Mouse (Mus musculus) cerebellum, adult 18-20 months (tissue): ENCODE results near the gene Gys1.
"Not testable (repeated sequence)": the region's sequence is repeated elsewhere in the genome, so short reads cannot be mapped to it uniquely, and the experiment has no call there.

ENCODE experiments used
- DNase-seq, 2 experiments: peaks; one replicate each; pipeline ENCODE4 v3.0.0; 2021

Gene Gys1

DNA sequence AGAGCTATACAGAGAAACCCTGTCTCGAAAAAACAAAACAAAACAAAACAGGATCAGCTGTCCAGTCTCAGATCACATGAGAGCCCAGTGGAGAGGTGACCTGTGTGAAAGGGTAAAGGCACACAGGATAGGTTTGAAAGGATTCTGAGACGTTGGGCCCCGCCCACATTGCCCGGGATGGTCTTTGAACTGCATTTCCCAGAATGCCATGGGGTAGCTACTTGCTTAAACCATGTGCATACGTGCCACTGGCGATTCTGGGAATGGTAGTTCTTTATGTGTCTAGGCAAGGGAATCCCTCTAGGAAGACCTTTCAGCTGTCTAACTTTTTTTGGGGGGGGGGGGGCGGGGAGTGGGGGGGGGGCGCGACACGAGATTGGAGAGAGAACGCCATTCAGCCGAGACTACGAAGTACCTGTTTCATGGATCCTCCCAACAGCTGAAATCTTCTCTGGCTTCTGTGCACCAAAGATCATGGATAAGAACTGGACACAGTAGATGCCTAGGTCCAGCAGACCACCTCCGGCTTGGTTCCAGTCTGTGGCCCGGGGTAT is 46.8 kb downstream of the Gys1 start, which contains the start of gene Tulp2:
Tulp2 (plus strand) TSS at position 504 of the 554 bp plus-strand sequence.
- DNase-seq, result peak; percentile 73 to 81

DNA sequence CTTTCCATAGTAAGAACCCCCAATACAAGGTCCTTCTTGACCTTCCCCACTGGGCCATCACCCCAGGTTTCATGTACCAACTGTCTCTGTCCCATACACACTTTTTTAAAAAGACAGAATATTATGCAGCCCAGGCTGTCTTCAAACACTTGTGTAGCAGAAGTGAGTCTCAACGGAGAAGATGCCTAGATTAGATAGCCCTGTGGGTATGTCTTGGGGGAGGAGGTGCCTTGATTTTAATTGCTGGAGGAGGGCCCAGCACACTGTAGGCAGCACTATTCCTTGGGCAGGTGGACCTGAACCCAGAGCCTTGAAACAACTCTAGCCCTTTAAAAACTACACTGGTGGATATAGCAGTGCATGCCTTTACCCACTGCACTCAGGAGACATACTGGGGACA is 47.5 kb downstream of the Gys1 start:
- DNase-seq, result no peak

DNA sequence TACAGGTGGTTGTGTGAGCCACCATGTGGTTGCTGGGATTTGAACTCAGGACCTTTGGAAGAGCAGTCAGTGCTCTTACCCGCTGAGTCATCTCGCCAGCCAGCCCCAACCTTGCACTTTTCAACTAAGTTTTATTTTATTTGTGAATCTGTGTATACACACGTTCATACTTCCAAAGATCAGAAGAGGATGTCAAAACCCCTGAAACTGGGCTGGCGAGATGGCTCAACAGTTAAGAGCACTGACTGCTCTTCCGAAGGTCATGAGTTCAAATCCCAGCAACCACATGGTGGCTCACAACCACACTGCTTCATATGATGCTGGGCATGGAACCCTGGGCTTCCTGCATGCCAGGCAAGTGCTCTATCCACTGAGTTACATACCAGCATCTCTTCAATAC is 50.3 kb downstream of the Gys1 start:
- not testable (repeated sequence) for DNase-seq

DNA sequence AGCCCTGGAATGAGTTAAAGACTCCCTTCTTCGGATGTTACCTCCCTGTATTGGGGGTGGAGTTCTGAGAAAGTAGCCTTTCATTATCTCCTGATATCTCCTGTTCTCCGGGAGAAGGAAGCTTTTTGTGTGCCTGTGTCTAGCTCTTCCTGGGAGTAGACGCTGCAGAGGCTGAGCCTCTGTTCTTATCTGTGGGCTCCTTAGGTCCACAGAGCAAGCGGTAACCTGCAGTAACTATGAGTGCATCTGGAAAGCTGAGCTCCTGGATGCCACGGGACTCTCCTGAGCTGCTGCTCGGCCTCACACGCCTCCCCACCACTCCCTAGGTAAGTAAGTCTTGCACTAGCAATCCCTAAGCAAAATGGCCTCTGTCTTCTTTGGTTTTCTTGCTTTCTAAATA is 51.5 kb downstream of the Gys1 start:
- no peak for DNase-seq

DNA sequence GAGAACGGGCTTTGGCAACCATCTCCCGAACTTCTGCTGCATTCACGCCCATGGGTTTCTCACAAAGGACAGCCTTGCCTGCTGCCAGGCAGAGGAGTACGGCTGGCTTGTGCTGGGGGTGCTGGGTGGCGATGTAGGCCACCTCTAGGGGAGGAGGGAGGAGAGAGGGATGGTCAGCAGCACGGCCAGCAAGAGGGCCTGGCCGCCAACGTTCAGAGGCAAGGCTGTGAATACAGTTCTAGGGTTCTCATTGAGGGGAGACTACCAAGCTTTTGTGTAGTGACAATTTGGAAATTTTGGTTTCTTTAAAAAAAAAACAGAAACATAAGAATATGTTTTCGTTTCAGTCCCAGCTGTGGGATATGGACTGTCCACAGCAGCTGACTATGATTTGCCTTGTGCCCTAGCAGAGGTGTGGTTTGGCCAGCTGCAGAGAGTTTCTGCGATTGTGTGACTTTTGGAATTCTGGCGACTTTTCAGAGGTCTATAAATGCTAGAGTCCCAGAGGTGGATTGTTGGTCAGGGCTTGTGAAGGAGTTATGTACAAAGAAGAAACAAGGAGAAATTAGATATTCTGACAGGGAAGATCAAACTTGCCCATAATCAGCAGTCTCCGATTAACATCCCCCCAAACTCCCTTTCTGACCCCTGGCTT is 52.2 kb downstream of the Gys1 start, which contains the start of gene Gm45808:
Gm45808 (minus strand) TSS at position 51 of the 655 bp plus-strand sequence.
- DNase-seq, result no peak

DNA sequence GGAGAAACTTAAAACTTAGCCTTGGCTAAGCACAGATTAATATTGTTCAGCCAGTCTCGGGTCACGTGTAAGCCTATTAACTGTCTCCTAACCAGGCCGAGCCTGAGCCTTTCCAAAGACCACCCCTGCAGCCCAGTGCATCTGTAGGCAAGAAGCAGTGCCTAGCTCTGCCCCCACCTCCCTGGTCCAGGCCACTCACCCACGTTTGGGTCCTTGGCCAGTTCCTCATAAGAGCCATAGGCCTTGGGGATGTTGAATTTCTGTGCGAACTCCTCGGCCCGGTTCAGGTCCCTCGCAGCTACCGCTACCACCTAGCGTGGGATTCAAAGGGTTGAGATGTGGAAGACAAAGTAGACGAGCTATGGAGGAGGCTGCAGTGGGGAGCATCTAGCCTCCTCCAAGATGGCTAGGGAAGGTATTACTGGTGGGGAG is 53.2 kb downstream of the Gys1 start:
- no peak for DNase-seq

DNA sequence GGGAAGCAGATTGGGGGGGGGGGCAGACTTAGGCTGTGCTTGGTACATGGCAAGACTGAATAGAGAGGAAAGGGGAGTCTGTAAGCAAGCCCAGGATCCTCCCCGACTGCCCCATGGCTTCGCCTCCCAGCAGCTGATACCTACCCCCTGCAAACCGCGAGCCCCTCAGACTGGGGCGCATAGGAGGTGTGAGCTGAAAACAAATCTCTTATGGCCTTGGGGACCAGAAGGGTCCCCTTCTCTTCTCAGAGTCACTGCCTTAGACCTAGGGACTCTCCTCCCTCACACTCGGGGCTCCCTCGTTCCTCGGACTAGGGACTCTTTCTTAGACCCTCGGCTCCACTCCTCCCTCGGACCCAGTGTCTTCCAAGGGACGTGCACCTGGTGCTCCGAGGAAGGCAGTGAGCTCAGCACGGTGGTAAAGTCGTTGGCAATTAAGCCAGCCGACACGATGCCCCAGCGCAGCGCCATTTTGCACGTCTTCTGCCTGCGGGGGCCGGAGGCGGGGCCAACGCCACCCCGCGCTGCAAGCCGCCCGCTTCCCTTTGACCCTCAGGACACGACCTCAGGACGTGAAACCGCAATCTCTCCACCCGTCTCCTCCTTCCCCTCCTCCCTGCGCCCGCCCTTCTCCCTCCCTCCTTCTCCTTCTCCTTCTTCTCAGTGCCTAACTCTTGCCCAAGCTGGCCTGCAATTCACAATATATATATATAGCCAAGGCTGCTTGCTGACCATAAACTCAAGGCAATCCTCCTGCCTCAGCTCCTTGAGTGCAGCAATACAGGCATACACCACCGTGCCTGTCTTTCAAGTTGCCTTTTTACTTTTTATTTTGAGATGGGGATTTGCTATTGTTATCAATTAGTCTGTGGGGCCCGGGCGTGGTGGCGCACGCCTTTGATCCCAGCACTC is 53.9 kb downstream of the Gys1 start, which contains the start of gene Dhdh:
Dhdh (minus strand) TSS at position 513 of the 912 bp plus-strand sequence.
- DNase-seq, result peak; percentile 71 to 74

DNA sequence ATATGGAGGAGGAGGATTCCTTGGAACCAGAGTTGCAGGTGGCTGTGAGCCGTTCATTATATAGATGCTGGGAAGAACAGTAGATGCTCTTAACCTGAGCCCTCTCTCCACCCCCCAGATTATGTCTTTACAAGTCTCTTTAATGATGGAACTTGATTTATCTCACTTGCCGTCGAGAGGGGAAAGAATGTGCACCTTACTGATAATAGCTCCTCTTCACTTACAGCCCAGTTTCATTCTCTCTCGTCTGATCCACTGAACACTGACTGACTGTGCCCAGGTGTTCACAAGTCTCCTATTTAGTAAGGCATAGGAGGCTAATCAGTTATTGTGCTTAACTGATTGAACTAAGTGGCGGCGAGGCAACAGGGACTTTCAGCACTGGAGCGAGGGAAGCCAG is 54.9 kb downstream of the Gys1 start:
- DNase-seq, result no peak

DNA sequence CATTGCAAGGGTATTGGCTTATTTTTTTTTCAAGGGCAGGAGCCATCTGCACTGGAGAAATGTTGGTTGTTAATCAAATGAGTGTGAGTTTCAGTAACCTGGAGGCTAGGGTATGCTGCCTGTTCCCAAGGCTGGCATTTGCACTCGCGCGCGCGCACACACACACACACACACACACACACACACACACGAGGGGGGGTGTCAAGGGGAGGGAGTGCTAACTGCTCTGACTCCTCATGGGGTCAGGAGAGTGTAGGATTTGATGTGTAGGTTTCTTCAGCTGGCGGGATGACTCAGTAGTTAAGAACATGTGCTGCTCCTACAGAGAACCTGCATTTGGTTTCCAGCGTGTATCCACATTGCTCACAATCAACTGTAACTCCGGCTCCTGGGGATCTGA is 56.2 kb downstream of the Gys1 start:
- no peak for DNase-seq

DNA sequence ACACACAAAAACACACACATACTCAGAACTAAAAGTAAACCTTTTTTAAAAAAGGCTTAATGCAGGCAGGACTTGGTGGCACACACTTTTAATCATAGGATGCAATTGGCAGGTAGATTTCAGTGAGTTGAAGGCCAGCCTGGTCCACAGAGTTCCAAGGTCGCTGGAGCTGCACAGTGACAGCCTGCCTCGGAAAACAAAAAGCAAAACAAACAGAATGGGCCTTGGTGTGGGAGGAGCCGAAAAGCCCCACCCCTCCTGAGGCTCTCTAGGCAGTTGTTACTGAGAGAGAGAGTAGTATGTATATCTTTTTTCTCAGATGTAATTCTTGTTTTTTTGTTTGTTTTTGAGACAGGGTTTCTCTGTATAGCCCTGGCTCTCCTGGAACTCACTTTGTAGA is 56.6 kb downstream of the Gys1 start:
- no peak for DNase-seq

DNA sequence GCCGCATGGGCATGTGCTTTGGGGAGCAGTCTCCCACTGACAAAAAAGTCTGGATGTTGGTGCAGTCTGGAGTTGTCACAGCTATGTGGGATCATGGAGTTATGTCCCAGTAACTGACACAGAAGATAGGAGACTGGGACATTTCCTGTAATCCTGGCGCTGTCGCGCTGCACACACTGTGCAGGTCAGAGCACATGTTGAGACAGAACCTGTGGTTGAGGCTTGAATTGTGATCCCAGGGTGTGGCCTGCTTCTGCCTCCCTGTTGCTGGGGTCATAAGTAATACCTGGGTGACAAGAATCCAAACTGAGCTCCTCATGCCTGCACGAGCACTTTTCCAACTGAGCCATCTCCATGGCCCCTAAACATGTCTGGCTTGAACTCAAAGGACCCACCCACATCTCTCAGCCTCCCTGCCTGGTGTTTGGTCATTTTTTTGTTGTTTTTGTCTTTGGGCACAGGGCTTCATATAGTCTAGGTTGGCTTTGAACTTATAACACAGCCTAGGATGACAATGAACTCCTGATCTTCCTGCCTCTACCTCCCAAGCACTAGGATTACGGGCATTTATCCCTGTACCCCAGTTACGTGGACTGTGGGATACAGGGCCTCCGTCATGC is 57.7 kb downstream of the Gys1 start:
- peak in 1 of 2 experiments; percentile 44 for DNase-seq

DNA sequence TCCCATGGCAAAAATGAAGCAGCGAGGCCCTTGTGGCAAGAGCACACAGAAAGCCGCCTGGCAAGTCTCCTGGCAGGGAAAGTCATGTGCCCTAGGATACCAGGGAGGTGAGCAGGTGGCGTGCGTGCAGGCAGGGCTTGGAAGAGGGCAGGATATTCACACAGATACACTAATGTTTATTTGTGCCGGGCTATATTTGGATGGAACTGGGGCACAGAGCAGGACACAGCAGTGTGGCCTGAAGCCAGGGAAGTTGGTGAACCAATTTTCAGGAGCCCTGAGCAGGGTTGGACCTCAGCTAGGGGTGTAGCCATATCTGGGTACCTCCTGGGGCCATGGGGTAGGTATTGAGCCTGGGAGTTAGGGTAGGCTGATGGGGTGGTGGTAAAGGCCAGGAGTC is 58.3 kb downstream of the Gys1 start:
- DNase-seq, result peak; percentile 81 to 89

DNA sequence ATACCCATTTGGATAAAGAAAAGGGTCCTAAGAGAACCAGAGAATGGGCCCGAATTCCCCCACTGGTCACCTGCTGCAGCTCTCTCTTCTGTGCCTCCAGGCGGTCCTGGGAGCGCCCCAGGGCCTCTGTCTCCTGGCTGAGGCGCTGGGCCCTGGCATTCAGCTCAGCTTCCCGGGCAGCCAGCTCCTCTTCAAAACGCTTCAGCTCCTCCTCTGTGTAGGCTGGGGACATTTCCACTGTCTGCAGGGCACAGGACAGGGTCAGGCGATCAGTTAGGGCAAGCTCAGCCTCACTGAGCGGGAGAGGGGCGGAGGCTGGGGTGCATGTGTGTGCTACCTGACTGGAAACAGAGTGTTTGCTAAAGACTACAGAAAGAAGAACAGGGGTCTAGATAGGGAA is 59.9 kb downstream of the Gys1 start:
- no peak for DNase-seq

DNA sequence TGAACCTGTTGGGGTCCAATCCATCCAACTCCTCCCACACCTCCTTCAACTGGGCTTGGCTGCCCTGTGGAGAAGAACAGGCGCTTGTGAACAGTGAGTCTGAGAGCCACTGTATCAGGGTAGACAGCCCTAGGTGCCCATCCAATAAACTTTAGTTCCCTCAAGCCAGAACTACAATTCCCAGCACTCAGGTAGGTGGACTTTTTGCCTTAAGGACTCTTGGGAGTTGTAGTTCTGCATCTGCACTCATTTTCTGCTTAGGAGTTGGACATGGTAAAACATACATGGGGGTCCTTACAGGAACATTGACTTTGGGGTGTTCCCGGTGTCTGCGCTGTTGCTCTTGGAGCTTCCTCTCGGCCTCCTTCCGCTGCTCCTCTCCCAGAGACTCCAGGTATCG is 63.8 kb downstream of the Gys1 start:
- DNase-seq, result no peak
